Mouse (Mus musculus): ENCODE results near the gene Snap47.

GRCm38 (mm10) chr11:59384441-59384959 is 66.5 kb downstream of the Snap47 start:
- no peak for TF ChIP-seq CTCF (IDR thresholded peaks at IDR 0.05; ENCODE audit: insufficient read depth, low read depth, low read length)
- TF ChIP-seq POLR2A (IDR thresholded peaks at IDR 0.05; ENCODE audit: insufficient read depth, low read depth, low read length): no peak
